Mouse (Mus musculus) forebrain, postnatal 0 days (tissue): ENCODE measurements around the gene Clasp2. TPM values are rescaled to one million over a fixed set of nuclear protein-coding genes. Genes with fewer than 3 reads are reported as not detected.
A peak's percentile ranks its signal among the peaks of the same experiment; 100 is the strongest.

Experiments used
- ATAC-seq: fragments of 200-750 bp; cut with Nextera tagmentation; 2 replicates; pipeline ENCODE4 v1.8.0; 2017; ENCODE audit warnings: mild to moderate bottlenecking, moderate library complexity
- DNase-seq: peaks from one replicate; pipeline ENCODE4 v3.0.0-alpha.2; 2015
- H3K27ac ChIP-seq: fragments of 300-500 bp; sonication (generic); 2 replicates; pipeline ENCODE4 v1.5.1; 2014; ENCODE audit warnings: low read depth, mild to moderate bottlenecking, antibody characterized with exemption, low read length, moderate library complexity, mixed read lengths
- H3K27me3 ChIP-seq: fragments of 300-500 bp; sonication (generic); 2 replicates; pipeline ENCODE4 v1.6.1; 2014; ENCODE audit warnings: mild to moderate bottlenecking, low read length, mixed read lengths; ENCODE audit not compliant: insufficient read depth
- H3K36me3 ChIP-seq: fragments of 300-500 bp; sonication (generic); 2 replicates; pipeline ENCODE4 v1.6.1; 2014; ENCODE audit warnings: mild to moderate bottlenecking, moderate library complexity; ENCODE audit not compliant: insufficient read depth
- H3K4me1 ChIP-seq: fragments of 300-500 bp; sonication (generic); 2 replicates; pipeline ENCODE4 v1.6.1; 2014; ENCODE audit warnings: antibody characterized with exemption; ENCODE audit not compliant: insufficient read depth
- H3K4me2 ChIP-seq: fragments of 300-500 bp; sonication (generic); 2 replicates; pipeline ENCODE4 v1.6.1; 2014; ENCODE audit warnings: low read depth, mild to moderate bottlenecking, moderate library complexity
- H3K4me3 ChIP-seq: fragments of 300-500 bp; sonication (generic); 2 replicates; pipeline ENCODE4 v1.5.1; 2014; ENCODE audit warnings: low read depth, low read length, mixed read lengths
- H3K9ac ChIP-seq: fragments of 300-500 bp; sonication (generic); 2 replicates; pipeline ENCODE4 v1.6.1; 2014; ENCODE audit warnings: mild to moderate bottlenecking
- H3K9me3 ChIP-seq: fragments of 300-500 bp; sonication (generic); 2 replicates; pipeline ENCODE4 v1.6.1; 2016; ENCODE audit warnings: low read length
- CTCF ChIP-seq: sonication (generic); IDR thresholded peaks from 2 replicates; pipeline ENCODE4 v1.5.1; 2016; ENCODE audit warnings: antibody characterized with exemption, control low read depth, low read depth
- WGBS: fragments of 180-500 bp; shearing (Covaris S2); extraction: QIAGEN DNeasy Blood & Tissue Kit; methylation state at CpG from one replicate; pipeline ENCODE4 v1.1.7; 2014; 5-methylcytosine and 5-hydroxymethylcytosine counted together
- polyA plus RNA-seq: library from polyadenylated mRNA; unstranded; fragments of >200 nt; fragmentation: Nextera tagmentation; extraction: Ambion mirVana; gene quantifications from 2 replicates; pipeline ENCODE4 v1.2.1, GENCODE M21; 2015
- total RNA-seq: library from RNA; depleted of rRNA; stranded (reverse); fragments of >200 nt; gene quantifications from 2 replicates; pipeline ENCODE4 v1.2.3, GENCODE M21; 2014

The Clasp2 gene
- total and polyA plus RNA-seq, 2 experiments from 2014 or later = 95.6 to 278 TPM

DNA sequence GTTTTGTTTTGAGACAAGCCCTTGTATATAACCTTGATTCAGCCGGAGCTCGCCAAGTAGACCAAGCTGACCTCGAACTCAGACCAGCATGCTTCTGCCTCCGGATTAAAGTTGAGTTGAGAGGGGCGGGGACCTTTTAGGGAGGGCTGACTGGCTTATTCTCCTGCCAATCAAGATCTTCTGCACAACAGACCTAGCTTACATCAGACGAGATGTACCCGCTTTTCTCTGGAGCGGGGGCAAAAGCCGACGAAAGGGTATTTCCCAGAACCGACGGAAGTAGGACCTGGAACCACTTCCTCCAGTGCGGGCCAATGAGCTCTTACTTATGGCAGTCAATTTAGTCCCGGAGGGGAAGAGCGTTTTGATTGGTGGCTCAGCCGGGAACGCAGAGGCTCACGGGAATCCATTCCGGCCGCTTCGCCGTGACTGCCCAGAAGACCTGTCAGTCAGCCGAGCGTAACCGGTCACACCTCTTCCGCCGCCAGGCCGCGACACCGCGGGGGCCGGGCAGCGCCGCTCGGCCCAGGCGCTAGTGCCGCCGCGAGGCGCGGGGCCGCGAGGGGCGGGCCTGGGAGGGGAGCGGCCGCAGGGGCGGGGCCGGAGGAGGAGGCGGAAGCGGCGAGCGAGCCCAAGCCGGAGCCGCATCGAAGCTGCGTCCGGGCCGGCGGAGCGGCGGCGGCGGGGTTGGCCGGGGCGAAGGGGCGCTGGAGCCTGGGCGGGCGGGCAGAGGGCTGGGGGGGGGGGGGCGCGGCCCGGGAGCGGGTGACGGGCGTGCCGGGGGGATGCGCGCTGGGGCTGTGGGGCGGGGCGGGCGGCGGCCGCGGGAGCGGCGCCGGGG, 189.5 kb downstream of the Clasp2 start, which contains the start of gene Ubp1:
Ubp1 (plus strand) TSS at position 401 of the 841 bp plus-strand sequence.
- Histone ChIP-seq H3K27me3 (no peaks in the 10 kb centered on the region), H3K36me3 (no peaks in the 10 kb centered on the region), H3K27ac (peak within 1 kb of the TSS; percentile 80), H3K4me3 (peak within 1 kb of the TSS; percentile 94), H3K9ac (peak within 1 kb of the TSS; percentile 77), H3K9me3 (no peaks in the 10 kb centered on the region), H3K4me2 (peak within 1 kb of the TSS; percentile 93), H3K4me1 (peaks cover 12% of the 10 kb centered on the region)
- WGBS = under 1% methylated on average over 54 of the region's 86 CpGs
- ATAC-seq (peak; percentile 98), DNase-seq (peak; percentile 98)
- no peak for TF ChIP-seq CTCF

DNA sequence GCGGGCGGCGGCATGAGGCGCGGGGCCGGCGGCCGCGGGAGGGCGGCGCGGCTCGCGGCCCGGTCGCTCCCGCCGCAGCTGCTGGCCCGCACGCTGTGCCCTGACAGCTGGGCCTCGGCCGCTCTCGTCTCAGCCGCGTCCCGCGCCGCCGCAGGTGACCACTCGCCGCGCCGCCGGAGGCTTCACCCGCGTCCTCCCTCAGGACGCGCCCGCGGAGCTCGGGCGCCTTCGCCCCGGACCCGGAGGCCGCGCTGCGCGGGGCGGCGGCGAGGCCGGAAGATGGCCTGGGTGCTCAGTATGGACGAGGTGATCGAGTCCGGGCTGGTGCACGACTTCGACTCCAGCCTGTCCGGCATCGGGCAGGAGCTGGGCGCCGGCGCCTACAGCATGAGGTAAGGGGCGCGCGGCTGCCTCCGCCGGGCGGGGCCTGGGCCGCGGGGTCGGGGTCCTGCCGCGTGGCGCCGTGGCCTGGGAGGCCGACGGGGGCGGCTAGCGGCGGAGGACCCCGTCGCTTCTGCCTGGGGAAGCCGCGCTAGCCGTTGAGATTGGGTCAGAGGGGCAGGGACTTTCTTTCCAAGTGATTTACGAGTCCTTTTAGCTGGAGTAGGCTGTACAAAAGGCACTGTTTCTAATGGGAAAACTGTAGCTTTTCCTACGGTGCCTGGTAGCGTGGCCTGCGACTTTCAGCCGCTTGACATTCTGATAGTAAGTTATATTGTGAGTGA, 190.3 kb downstream of the Clasp2 start:
- Histone ChIP-seq H3K9me3 (no peaks in the 10 kb centered on the region), H3K27me3 (no peaks in the 10 kb centered on the region), H3K4me2 (peak overlapping the region; percentile 93), H3K4me1 (peaks cover 12% of the 10 kb centered on the region), H3K4me3 (peak overlapping the region; percentile 94), H3K9ac (peak overlapping the region; percentile 77), H3K36me3 (no peaks in the 10 kb centered on the region), H3K27ac (peak overlapping the region; percentile 80)
- DNase-seq (peak; percentile 10), ATAC-seq (no peak; the same call in 1 of the 2 replicates)
- no peak for TF ChIP-seq CTCF
- WGBS = 3% methylated on average over 83 of the region's 91 CpGs

DNA sequence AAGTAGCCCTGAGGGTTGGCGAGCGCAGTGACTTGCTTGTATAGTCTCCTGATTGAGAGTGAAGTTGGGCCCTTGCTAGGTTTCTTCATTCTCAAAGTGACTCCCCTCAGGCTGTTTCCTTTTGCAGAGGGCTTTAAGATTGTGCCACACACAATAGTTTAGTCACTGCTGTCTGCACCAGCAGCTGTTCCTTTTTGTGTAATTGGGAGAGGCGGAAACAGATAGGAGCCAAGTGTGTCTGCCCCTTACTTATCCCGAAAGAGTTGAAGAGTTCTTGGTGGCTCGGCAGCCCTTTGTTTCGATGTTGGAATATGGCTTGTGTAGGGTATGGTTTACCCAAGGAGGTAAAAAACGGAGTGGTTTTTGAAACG, 190.8 kb downstream of the Clasp2 start:
- no peak for TF ChIP-seq CTCF
- DNase-seq (peak; percentile 7), ATAC-seq (no peak)
- H3K36me3 ChIP-seq = no peaks in the 10 kb centered on the region
- no peaks in the 10 kb centered on the region for H3K9me3 ChIP-seq
- no peaks in the 10 kb centered on the region for H3K27me3 ChIP-seq
- 1% methylated on average over 8 of the region's 8 CpGs for WGBS
- peak overlapping the region; percentile 93 for H3K4me2 ChIP-seq
- no peak overlapping the region; the same call in 1 of the 2 replicates for H3K27ac ChIP-seq
- H3K4me1 ChIP-seq = peaks cover 12% of the 10 kb centered on the region
- H3K9ac ChIP-seq = peak overlapping the region; percentile 77
- peak overlapping the region; percentile 94 for H3K4me3 ChIP-seq

DNA sequence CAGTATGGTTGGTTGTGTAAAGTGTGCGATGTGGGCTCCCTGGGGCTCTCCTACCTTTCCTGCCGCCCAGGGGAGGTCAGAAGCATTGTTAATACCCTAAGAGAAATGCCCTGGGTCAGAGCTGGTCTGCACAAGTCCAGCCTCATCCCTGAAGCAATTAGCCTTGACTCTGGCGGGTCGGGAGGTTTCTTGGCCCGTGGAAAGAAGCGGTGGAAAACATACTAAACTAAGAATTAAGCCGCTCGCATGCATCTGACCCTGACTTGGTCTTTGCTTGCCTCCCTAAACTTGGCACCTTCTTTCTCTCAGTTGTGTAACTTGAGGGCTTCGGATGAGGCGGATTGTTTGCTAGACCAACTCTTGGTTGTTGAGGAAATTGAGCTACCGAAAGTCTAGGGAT, 191.2 kb downstream of the Clasp2 start:
- Histone ChIP-seq H3K9me3 (no peaks in the 10 kb centered on the region), H3K27ac (no peak overlapping the region), H3K36me3 (no peaks in the 10 kb centered on the region), H3K4me2 (peak overlapping the region; percentile 93), H3K4me1 (peaks cover 12% of the 10 kb centered on the region), H3K9ac (peak overlapping the region; percentile 77; the same call in 1 of the 2 replicates), H3K27me3 (no peaks in the 10 kb centered on the region), H3K4me3 (peak overlapping the region; percentile 94)
- no peak for TF ChIP-seq CTCF
- no peak for ATAC-seq
- DNase-seq = no peak
- WGBS = 30% methylated on average over 11 of the region's 11 CpGs

DNA sequence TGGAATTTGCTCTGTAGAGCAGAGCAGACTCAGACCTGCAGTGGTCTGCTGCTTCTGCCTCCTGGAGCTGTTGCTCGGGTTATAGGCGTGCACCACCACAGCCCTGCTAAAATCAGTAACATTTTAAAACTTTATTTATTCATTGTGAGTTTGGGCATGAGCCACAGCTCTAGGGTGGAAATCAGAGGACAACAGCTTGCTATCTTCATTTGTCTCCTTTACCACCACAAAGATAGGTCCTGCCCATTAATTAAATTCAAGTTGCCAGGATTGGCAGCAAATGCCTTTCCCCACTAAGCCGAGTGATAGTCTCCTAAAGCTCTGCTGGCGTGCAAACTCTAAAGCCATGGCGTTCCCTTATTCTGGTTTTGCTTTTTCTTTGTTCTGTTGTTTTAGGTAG, 194.4 kb downstream of the Clasp2 start:
- Histone ChIP-seq H3K36me3 (no peaks in the 10 kb centered on the region), H3K9ac (no peak overlapping the region), H3K4me1 (peaks cover 10% of the 10 kb centered on the region), H3K4me3 (no peak overlapping the region), H3K27me3 (no peaks in the 10 kb centered on the region), H3K4me2 (no peak overlapping the region), H3K27ac (no peak overlapping the region), H3K9me3 (no peaks in the 10 kb centered on the region)
- DNase-seq (no peak), ATAC-seq (no peak)
- TF ChIP-seq CTCF = no peak
- WGBS = 57% methylated on average over 5 of the region's 5 CpGs

DNA sequence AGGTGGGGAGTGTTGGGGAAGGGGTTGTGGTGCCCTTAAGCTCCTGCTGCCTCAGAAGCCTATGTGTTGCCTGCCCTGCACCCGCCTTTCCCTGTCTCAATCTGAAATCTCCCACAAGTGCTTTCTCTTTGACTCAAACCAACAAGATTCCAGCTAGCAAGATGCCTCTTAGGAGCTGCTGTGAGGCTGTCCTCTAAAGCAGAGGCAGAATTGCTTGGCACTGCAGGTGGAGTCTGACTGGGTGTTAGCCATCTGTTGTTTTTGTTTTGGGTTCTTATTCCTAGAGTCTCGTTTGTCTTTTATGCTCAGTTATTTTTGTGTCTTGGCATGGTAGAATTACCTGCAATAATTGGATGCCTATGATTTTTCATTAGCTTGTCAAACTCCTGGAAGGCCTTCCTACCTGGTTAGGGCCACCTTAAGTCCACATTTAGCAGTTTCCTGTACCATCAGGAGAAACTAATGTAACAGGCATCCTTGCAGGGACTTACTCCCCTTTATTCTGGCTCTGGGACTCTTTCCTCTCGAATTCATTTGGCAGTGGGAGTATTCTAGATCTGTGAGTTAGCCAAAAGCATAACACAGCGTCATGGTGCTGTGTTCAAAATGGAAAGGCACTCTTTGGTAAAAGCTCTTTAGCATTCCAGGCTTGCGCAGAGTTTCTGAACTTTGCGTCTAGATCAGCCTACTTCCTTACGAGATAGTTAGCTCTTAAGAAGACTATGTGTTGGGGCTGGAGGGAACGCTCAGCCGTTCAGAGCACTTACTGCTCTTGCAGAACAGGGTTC, 198.0 kb downstream of the Clasp2 start:
- no peak overlapping the region for H3K4me2 ChIP-seq
- ATAC-seq (no peak), DNase-seq (peak; percentile 19)
- H3K27ac ChIP-seq = 0 out of 2 replicates have a peak overlapping the region, but pooled peaks have one; percentile 9
- no peak for TF ChIP-seq CTCF
- no peaks in the 10 kb centered on the region for H3K36me3 ChIP-seq
- WGBS = 60% methylated on average over 9 of the region's 9 CpGs
- 0 out of 2 replicates have a peak, but pooled peaks cover 3% of the 10 kb centered on the region for H3K4me1 ChIP-seq
- H3K27me3 ChIP-seq = no peaks in the 10 kb centered on the region
- H3K9ac ChIP-seq = no peak overlapping the region
- H3K4me3 ChIP-seq = no peak overlapping the region
- H3K9me3 ChIP-seq = no peaks in the 10 kb centered on the region
